Mouse (Mus musculus) embryonic facial prominence, embryonic 15.5 days (tissue): ENCODE measurements around the gene Abcd1. TPM values are rescaled to one million over a fixed set of nuclear protein-coding genes. Genes with fewer than 3 reads are reported as not detected.
"Not testable (repeated sequence)": the region's sequence is repeated elsewhere in the genome, so short reads cannot be mapped to it uniquely, and the experiment has no call there.

Experiments used
- ATAC-seq: fragments of 200-750 bp; cut with Nextera tagmentation; 2 replicates; pipeline ENCODE4 v1.8.0; 2017; ENCODE audit warnings: low read depth, moderate TSS enrichment; ENCODE audit not compliant: insufficient number of reproducible peaks, low FRiP score, low TSS enrichment
- H3K27ac ChIP-seq: fragments of 300-500 bp; sonication (generic); replicated peaks from 2 replicates; pipeline ENCODE4 v1.5.1; 2015; ENCODE audit warnings: mild to moderate bottlenecking, inconsistent platforms
- H3K27me3 ChIP-seq: fragments of 300-500 bp; sonication (generic); 2 replicates; pipeline ENCODE4 v1.6.1; 2015; ENCODE audit warnings: inconsistent platforms
- H3K36me3 ChIP-seq: fragments of 300-500 bp; sonication (generic); 2 replicates; pipeline ENCODE4 v1.6.1; 2015; ENCODE audit warnings: mild to moderate bottlenecking, inconsistent platforms
- H3K4me1 ChIP-seq: fragments of 300-500 bp; sonication (generic); 2 replicates; pipeline ENCODE4 v1.6.1; 2015; ENCODE audit warnings: inconsistent platforms
- H3K4me2 ChIP-seq: fragments of 300-500 bp; sonication (generic); replicated peaks from 2 replicates; pipeline ENCODE4 v1.6.1; 2015; ENCODE audit warnings: mild to moderate bottlenecking, inconsistent platforms
- H3K4me3 ChIP-seq: fragments of 300-500 bp; sonication (generic); replicated peaks from 2 replicates; pipeline ENCODE4 v1.5.1; 2015; ENCODE audit warnings: mild to moderate bottlenecking, inconsistent platforms
- H3K9ac ChIP-seq: fragments of 300-500 bp; sonication (generic); 2 replicates; pipeline ENCODE4 v1.6.1; 2015; ENCODE audit warnings: inconsistent platforms
- H3K9me3 ChIP-seq: fragments of 300-500 bp; sonication (generic); replicated peaks from 2 replicates; pipeline ENCODE4 v1.6.1; 2016; ENCODE audit warnings: inconsistent platforms
- WGBS: fragments of 180-500 bp; shearing (Covaris S2); methylation state at CpG from one replicate; pipeline ENCODE4 v1.1.7; 2015; 5-methylcytosine and 5-hydroxymethylcytosine counted together
- polyA plus RNA-seq: library from polyadenylated mRNA; unstranded; fragments of >200 nt; fragmentation: Nextera tagmentation; extraction: Ambion mirVana; gene quantifications from 2 replicates; pipeline ENCODE4 v1.2.1, GENCODE M21; 2015

Gene Abcd1
- polyA plus RNA-seq, 1 experiment from 2014 or later = 20.2 TPM

GRCm38 (mm10) chrX:73739841-73740240 is 23.4 kb downstream of the Abcd1 start:
- WGBS = 96% methylated on average over 7 of the region's 7 CpGs
- H3K4me2 ChIP-seq, ATAC-seq, H3K9ac ChIP-seq, H3K27me3 ChIP-seq, H3K36me3 ChIP-seq, H3K9me3 ChIP-seq, H3K4me1 ChIP-seq, H3K4me3 ChIP-seq, H3K27ac ChIP-seq: not testable (repeated sequence)

GRCm38 (mm10) chrX:73744774-73745481 is 28.5 kb downstream of the Abcd1 start:
- no peak overlapping the region for H3K9ac ChIP-seq
- H3K4me1 ChIP-seq = no peaks in the 10 kb centered on the region
- H3K9me3 ChIP-seq = no peaks in the 10 kb centered on the region
- H3K36me3 ChIP-seq = no peaks in the 10 kb centered on the region
- H3K4me2 ChIP-seq = no peak overlapping the region
- WGBS = 83% methylated on average over 1 of the region's 1 CpGs
- H3K27ac ChIP-seq = no peak overlapping the region
- ATAC-seq = no peak
- no peaks in the 10 kb centered on the region for H3K27me3 ChIP-seq
- no peak overlapping the region for H3K4me3 ChIP-seq

DNA sequence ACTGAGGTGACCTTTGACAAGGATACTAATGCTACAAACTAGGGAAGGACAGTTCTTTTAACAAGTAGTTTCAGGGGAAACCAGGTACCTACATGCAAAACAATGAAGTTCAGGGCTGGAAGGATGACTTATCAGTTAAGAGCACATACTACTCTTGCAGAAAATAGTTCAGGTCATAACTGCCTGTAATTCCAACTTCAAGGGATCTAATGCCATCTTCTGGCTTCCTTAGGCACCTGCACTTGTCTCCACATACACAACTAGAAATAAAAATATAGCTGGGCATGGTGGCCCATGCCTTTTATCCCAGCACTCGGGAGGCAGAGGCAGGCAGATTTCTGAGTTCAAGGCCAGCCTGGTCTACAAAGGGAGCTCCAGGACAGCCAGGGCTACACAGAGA is 32.6 kb downstream of the Abcd1 start:
- Histone ChIP-seq H3K9ac (no peak overlapping the region), H3K27me3 (no peaks in the 10 kb centered on the region), H3K4me2 (no peak overlapping the region), H3K9me3 (no peaks in the 10 kb centered on the region), H3K4me1 (no peaks in the 10 kb centered on the region), H3K4me3 (no peak overlapping the region), H3K27ac (no peak overlapping the region), H3K36me3 (no peaks in the 10 kb centered on the region)
- WGBS = 69% methylated on average over 1 of the region's 1 CpGs
- no peak for ATAC-seq

GRCm38 (mm10) chrX:73756334-73757140 is 40.1 kb downstream of the Abcd1 start, which contains the start of gene Plxnb3:
Gene Plxnb3, plus strand, starts transcription at chrX:73757090.
- no peak for ATAC-seq
- Histone ChIP-seq H3K4me3 (no peak within 1 kb of the TSS), H3K27ac (no peak within 1 kb of the TSS), H3K36me3 (no peaks in the 10 kb centered on the region), H3K9me3 (no peaks in the 10 kb centered on the region), H3K4me2 (no peak within 1 kb of the TSS), H3K4me1 (no peaks in the 10 kb centered on the region), H3K27me3 (no peaks in the 10 kb centered on the region), H3K9ac (no peak within 1 kb of the TSS)
- 69% methylated on average over 5 of the region's 5 CpGs for WGBS

DNA sequence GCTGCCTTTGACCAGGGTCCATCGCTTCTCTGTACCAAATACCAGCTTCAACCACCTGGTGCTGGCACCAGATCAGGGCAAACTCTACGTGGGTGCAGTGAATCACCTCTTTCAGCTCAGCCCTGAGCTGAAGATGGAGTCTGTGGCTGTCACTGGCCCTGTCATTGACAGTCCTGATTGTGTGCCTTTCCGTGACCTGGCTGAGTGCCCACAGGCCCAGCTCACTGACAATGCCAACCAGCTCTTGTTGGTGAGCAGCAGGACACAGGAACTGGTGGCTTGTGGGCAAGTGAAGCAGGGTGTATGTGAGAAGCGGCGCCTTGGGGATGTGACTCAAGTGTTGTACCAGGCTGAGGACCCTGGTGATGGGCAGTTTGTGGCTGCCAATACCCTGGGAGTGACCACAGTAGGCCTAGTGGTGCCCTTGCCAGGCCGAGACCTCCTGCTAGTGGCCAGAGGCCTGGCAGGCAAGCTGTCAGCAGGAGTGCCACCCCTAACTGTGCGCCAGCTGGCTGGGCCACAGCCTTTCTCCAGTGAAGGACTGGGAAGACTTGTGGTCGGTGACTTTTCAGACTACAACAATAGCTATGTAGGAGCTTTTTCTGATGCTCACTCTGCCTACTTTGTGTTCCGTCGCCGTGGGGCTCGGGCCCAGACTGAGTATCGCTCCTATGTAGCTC is 42.4 kb downstream of the Abcd1 start:
- ATAC-seq = no peak
- Histone ChIP-seq H3K9ac (no peak overlapping the region), H3K4me3 (no peak overlapping the region), H3K4me1 (no peaks in the 10 kb centered on the region), H3K36me3 (no peaks in the 10 kb centered on the region), H3K4me2 (no peak overlapping the region), H3K27ac (no peak overlapping the region), H3K27me3 (no peaks in the 10 kb centered on the region), H3K9me3 (no peaks in the 10 kb centered on the region)
- WGBS = 84% methylated on average over 13 of the region's 13 CpGs

GRCm38 (mm10) chrX:73765311-73765710 is 48.9 kb downstream of the Abcd1 start:
- no peaks in the 10 kb centered on the region for H3K36me3 ChIP-seq
- no peak overlapping the region for H3K4me2 ChIP-seq
- H3K4me3 ChIP-seq = no peak overlapping the region
- no peak for ATAC-seq
- H3K27me3 ChIP-seq = no peaks in the 10 kb centered on the region
- H3K9ac ChIP-seq = no peak overlapping the region
- H3K9me3 ChIP-seq = no peaks in the 10 kb centered on the region
- H3K27ac ChIP-seq = no peak overlapping the region
- no peaks in the 10 kb centered on the region for H3K4me1 ChIP-seq
- WGBS = 45% methylated on average over 1 of the region's 1 CpGs

DNA sequence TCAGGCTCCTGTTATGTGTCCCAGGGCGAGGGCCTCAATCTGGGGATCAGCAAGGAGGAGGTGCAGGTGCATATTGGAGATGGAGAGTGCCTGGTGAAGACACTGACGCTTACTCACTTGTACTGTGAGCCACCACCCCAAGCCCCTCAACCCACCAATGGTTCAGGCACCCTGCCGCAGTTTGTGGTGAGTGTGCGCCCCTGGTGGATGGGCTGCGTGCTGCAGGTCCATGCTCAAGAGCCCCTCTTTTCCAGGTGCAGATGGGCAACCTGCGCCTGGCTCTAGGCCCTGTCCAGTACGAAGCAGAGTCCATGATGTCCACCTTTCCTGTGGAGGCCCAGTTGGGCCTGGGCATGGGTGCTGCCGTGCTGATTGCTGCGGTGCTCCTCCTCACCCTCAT is 50.9 kb downstream of the Abcd1 start:
- no peak overlapping the region for H3K9ac ChIP-seq
- H3K9me3 ChIP-seq = no peaks in the 10 kb centered on the region
- no peak overlapping the region for H3K27ac ChIP-seq
- no peak overlapping the region for H3K4me3 ChIP-seq
- H3K4me1 ChIP-seq = no peaks in the 10 kb centered on the region
- 57% methylated on average over 9 of the region's 9 CpGs for WGBS
- no peak for ATAC-seq
- H3K27me3 ChIP-seq = no peaks in the 10 kb centered on the region
- H3K36me3 ChIP-seq = no peaks in the 10 kb centered on the region
- H3K4me2 ChIP-seq = no peak overlapping the region

DNA sequence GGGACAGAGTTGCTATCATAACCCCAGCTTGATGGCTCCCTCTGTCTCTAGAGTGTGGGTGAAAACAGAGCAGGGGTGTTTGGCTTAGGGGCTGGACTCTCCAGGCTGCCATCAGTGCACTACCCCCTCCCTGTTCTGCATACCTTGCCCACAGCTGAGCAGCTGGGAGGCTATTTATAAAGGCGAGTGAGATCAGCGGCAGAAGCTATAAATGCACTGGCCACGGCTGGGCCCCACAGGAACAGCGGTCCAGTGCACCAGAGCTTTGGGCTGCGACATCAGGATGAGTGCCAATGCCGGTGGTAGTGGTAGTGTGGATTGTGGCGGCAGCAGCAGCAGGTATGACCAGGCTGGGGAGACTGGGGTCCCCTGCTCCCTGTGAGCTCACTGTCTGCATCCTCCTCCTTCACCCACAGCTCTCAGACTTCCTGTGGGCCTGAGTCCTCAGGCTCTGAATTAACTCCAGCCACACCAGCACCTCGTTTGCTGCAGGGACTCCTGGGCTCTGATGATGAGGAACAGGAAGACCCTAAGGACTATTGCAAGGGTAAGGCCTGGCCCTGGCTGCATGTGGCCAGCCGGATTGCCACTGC is 57.9 kb downstream of the Abcd1 start, which contains the start of gene Srpk3:
Gene Srpk3 (plus strand): TSS at position 238 of the 593 bp plus-strand sequence.
- H3K27me3 ChIP-seq = no peaks in the 10 kb centered on the region
- H3K9me3 ChIP-seq = no peaks in the 10 kb centered on the region
- 62% methylated on average over 9 of the region's 9 CpGs for WGBS
- H3K36me3 ChIP-seq = 0 out of 2 replicates have a peak, but pooled peaks cover 12% of the 10 kb centered on the region
- no peak within 1 kb of the TSS for H3K9ac ChIP-seq
- ATAC-seq = no peak
- H3K27ac ChIP-seq = no peak within 1 kb of the TSS
- H3K4me1 ChIP-seq = no peaks in the 10 kb centered on the region
- H3K4me2 ChIP-seq = no peak within 1 kb of the TSS
- no peak within 1 kb of the TSS for H3K4me3 ChIP-seq

DNA sequence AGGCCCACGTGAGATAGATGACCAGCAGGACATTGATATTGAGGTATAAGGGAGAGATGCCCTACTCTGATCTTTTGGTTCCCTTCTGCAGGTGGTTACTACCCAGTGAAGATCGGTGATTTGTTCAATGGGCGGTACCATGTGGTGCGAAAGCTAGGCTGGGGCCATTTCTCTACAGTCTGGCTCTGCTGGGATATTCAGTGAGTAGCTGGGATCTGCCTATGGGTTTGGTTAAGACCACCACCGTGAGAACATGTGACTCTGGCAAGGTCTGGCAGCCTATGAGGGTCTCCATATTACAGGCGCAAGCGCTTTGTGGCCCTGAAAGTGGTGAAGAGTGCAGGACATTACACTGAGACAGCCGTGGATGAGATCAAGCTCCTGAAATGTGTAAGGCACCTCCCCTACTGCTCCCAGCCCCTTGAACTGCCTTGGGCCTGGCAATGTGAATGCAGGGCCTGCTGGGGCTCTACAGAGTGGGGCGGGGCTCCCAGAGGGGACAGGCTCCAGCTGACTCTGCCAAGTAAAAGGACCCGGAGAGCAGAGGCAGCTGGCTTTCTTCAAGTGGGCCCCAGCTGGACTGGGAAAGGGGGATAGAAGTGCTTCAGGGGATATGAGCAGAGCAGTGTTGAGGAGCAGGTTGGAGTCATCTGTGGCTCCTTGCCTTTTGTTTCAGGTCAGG is 58.5 kb downstream of the Abcd1 start:
- Histone ChIP-seq H3K4me2 (no peak overlapping the region), H3K36me3 (0 out of 2 replicates have a peak, but pooled peaks cover 18% of the 10 kb centered on the region), H3K4me1 (no peaks in the 10 kb centered on the region), H3K9me3 (no peaks in the 10 kb centered on the region), H3K4me3 (no peak overlapping the region), H3K27ac (no peak overlapping the region), H3K9ac (no peak overlapping the region), H3K27me3 (no peaks in the 10 kb centered on the region)
- 65% methylated on average over 10 of the region's 10 CpGs for WGBS
- no peak; the same call in 1 of the 2 replicates for ATAC-seq

DNA sequence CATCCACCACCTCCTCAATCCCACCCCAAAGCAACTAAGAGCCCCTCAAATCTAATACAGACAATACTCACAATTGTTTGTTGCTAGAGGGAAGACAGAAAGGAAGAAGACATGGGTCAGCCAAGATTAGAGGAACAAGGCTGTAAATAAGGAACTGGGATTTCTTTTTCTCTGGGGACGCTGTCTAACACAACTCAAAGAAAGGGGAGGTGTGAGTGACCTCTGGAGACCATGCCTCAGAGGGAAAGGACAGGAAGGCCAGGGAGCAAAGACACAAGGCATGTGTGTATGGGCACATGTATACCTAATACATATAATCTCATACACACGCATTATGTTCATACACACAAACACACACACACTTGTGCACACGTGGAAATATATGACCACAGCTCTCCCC is 65.8 kb downstream of the Abcd1 start:
- H3K36me3 ChIP-seq = peaks cover 27% of the 10 kb centered on the region; the same call in 1 of the 2 replicates
- no peaks in the 10 kb centered on the region for H3K4me1 ChIP-seq
- WGBS = 92% methylated on average over 3 of the region's 3 CpGs
- no peak for ATAC-seq
- no peak overlapping the region for H3K4me3 ChIP-seq
- H3K27me3 ChIP-seq = no peaks in the 10 kb centered on the region
- H3K27ac ChIP-seq = no peak overlapping the region
- H3K9me3 ChIP-seq = no peaks in the 10 kb centered on the region
- no peak overlapping the region for H3K9ac ChIP-seq
- H3K4me2 ChIP-seq = no peak overlapping the region
